Comparison of ENCODE assay signal across 17 mouse cellular contexts in genomic region chr2:48990322-48990721, GRCm38 (mm10).
"Had no signal": no experiment of that assay in that cellular context is flagged by ENCODE, and none has a peak within 500 bp of the region (broad histone marks: within the 10 kb centered on the region; RNA-seq: fewer than 3 reads in every experiment).

No protein-coding gene starts in this region.

- DNase-seq: left cerebral cortex, postnatal 4 days; liver; liver, embryonic 13.5 days; liver, postnatal 0 days; lung, adult 18-20 months; lung, adult 2 months; lung, embryonic 14.5 days; lung, postnatal 10 days; lung, postnatal 14 days; lung, postnatal 36 days; lung, postnatal 4 days; midbrain, embryonic 14.5 days had no signal

- ATAC-seq: liver, embryonic 12.5 days; liver, postnatal 0 days; lung, postnatal 0 days; midbrain, embryonic 13.5 days; midbrain, embryonic 15.5 days; midbrain, embryonic 16.5 days had no signal
